Mouse (Mus musculus) yolk sac, embryonic 10.5 days (tissue): Measurements from ENCODE around the gene Mon1a.

ENCODE experiments used
- DNase-seq: peaks from one replicate; pipeline ENCODE4 v3.0.0-alpha.2; 2017; ENCODE audit warnings: low spot score

The Mon1a gene

DNA sequence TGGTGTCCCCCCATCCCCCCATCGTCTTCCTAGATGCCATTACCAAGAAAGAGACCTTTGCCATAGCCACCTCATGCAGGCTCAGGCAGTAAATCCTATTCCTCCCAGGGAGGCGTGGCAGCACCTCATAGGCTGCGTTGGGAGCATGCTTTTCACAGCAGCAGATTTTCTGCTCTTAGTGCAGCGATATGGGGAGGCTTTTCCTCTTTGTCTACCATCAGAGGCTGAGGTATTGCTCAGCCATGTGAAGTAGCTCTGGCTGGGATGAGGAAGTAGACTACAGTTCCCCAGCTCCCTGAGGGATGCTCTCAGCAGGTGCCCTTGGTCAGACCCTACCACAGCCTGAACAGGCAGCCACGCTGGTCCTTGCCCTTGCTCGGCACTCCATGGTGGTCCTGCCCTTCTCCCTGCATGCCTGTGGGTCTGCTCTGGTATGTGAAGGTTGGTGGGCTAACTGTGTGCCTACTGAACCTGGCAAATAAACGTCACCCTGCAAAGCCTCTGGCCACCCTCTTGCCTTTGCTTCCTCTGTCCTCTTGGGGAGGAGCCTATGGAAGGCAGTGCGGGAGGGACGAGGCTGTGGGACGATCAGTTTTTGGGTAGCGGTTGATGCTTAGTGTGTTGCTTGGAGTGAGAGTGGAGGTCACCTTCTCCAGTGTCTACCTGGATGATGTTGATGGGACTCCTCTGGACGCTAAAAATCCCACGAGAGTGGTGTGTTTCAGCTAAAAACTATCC lies 61.4 kb downstream of the Mon1a start:
- no peak for DNase-seq

DNA sequence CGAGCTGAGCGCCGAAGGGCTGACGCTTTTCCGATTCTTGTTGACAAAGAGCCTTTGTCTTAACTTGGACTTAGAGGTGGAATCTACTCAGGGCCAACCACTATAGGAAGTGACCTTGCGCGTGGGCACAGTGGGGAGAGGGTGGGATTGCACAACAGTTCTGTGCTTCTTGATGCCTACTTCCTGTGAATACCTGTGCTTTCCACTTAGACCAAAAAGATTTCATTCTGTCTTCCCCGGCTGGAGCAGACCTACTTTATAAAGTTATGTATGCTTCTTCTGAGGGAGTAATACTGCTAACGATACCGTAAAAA lies 61.9 kb downstream of the Mon1a start, which contains the start of gene Traip:
Gene Traip (plus strand): TSS at position 215 of the 314 bp plus-strand sequence.
- no peak for DNase-seq

DNA sequence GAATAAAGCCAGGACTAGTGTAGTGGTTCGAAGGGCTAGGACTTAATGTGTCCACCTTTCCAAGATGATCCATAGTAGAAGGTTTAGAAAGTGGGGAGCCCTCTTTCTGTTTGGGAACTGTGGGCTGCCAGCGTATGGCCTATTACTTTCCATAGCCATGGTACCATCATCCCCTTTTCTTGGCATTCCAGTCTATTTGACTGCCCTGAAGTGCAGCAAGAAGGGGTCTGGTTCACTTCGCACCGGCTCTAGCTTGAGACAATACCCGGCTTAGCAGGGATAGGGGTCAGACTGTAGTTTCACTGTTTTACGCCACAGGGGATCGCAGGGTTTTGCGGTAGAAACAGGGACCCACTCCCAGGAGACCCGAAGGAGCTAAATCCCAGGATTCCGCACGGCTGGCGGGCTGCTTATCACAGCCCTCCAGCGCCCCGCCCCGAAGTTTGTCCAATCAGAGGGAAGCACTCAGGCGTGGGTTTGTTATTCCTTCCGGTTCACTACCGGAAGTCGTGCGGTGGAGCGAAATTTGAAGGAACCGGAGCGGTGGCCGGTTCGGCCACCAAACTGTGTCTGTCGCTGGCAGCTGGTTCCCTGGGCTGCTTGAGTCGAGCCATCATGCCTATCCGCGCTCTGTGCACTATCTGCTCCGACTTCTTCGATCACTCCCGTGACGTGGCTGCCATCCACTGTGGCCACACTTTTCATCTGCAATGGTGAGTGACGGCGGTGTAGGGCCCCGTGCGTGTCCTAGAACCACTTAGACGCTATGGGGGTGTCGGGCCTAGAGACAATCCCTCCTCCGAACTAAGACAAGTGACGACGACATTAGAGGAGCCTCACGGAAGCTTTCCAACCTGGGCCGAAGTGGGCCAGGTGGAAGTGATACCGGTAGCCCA lies 62.8 kb downstream of the Mon1a start:
- peak; percentile 88 for DNase-seq
